Mouse (Mus musculus): Measurements from ENCODE around the gene Pcdh9. TPM values are rescaled to one million over a fixed set of nuclear protein-coding genes. Genes with fewer than 3 reads are reported as not detected.
A peak's percentile ranks its signal among the peaks of the same experiment; 100 is the strongest.
"Not testable (repeated sequence)": the region's sequence is repeated elsewhere in the genome, so short reads cannot be mapped to it uniquely, and the experiment has no call there.

Pcdh9 gene
- polyA plus RNA-seq, 1 experiment: 0.18 TPM

- Histone ChIP-seq H3K36me3 (ENCODE audit: control insufficient read depth, insufficient read depth, low read length) (no peaks in the 10 kb centered on the region), H3K27me3 (ENCODE audit: control insufficient read depth, insufficient read depth, low read length) (no peaks in the 10 kb centered on the region), H3K4me1 (replicated peaks; ENCODE audit: control insufficient read depth, insufficient read depth, low read length) (no peaks in the 10 kb centered on the region), H3K27ac (ENCODE audit: control insufficient read depth, insufficient read depth, low read length) (no peak overlapping the region), H3K4me3 (ENCODE audit: control insufficient read depth, insufficient read depth, low read length) (no peak overlapping the region)
- DNase-seq: no peak
- WGBS: 86% methylated on average over 6 of the region's 6 CpGs
- TF ChIP-seq POLR2A (IDR thresholded peaks at IDR 0.05; ENCODE audit: control insufficient read depth, extremely low read depth, insufficient read depth, low read length, poor library complexity): no peak
- TF ChIP-seq CTCF (IDR thresholded peaks at IDR 0.05; ENCODE audit: borderline replicate concordance, control insufficient read depth, extremely low read depth, insufficient read depth, low read length, poor library complexity): no peak
Measured at GRCm38 (mm10) chr14:93233599-93233998, 656.9 kb downstream of the Pcdh9 start.

GRCm38 (mm10) chr14:93214846-93215245, 675.6 kb downstream of the Pcdh9 start:
- H3K27ac ChIP-seq (ENCODE audit: control insufficient read depth, insufficient read depth, low read length); H3K4me3 ChIP-seq (ENCODE audit: control insufficient read depth, insufficient read depth, low read length); H3K36me3 ChIP-seq (ENCODE audit: control insufficient read depth, insufficient read depth, low read length); H3K4me1 ChIP-seq (replicated peaks; ENCODE audit: control insufficient read depth, insufficient read depth, low read length); H3K27me3 ChIP-seq (ENCODE audit: control insufficient read depth, insufficient read depth, low read length): not testable (repeated sequence)
- 99% methylated on average over 8 of the region's 15 CpGs for WGBS
- DNase-seq: peak; percentile 73

DNA sequence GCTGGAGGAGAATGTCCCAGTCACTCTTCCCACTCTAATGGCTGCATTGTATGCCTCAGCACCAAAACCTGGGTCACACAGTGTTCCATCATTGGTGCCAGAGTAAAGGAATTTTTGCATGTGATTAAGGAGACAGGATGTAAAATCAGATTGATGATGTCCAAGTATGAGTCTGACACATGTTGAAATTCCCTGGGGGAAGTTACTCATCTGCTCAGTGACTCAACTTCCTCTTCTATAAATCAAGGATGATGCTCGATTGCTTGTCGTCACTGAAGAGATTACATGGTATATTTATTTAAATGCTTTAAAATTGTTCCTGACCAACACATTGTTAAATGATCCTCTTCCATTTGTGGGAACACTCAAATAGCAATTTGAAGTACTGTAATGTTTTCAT, 690.7 kb downstream of the Pcdh9 start:
- no peak for TF ChIP-seq CTCF (IDR thresholded peaks at IDR 0.05; ENCODE audit: borderline replicate concordance, control insufficient read depth, extremely low read depth, insufficient read depth, low read length, poor library complexity)
- no peak for TF ChIP-seq POLR2A (IDR thresholded peaks at IDR 0.05; ENCODE audit: control insufficient read depth, extremely low read depth, insufficient read depth, low read length, poor library complexity)
- DNase-seq: no peak
- no peak overlapping the region for H3K27ac ChIP-seq (ENCODE audit: control insufficient read depth, insufficient read depth, low read length)
- 72% methylated on average over 2 of the region's 2 CpGs for WGBS
- no peaks in the 10 kb centered on the region for H3K4me1 ChIP-seq (replicated peaks; ENCODE audit: control insufficient read depth, insufficient read depth, low read length)
- H3K36me3 ChIP-seq (ENCODE audit: control insufficient read depth, insufficient read depth, low read length): no peaks in the 10 kb centered on the region
- H3K27me3 ChIP-seq (ENCODE audit: control insufficient read depth, insufficient read depth, low read length): no peaks in the 10 kb centered on the region
- H3K4me3 ChIP-seq (ENCODE audit: control insufficient read depth, insufficient read depth, low read length): no peak overlapping the region

- DNase-seq: no peak
- no peak overlapping the region for H3K27ac ChIP-seq (ENCODE audit: control insufficient read depth, insufficient read depth, low read length)
- H3K4me3 ChIP-seq (ENCODE audit: control insufficient read depth, insufficient read depth, low read length): no peak overlapping the region
- H3K27me3 ChIP-seq (ENCODE audit: control insufficient read depth, insufficient read depth, low read length): no peaks in the 10 kb centered on the region
- no peaks in the 10 kb centered on the region for H3K4me1 ChIP-seq (replicated peaks; ENCODE audit: control insufficient read depth, insufficient read depth, low read length)
- H3K36me3 ChIP-seq (ENCODE audit: control insufficient read depth, insufficient read depth, low read length): no peaks in the 10 kb centered on the region
- WGBS: 91% methylated on average over 9 of the region's 9 CpGs
- TF ChIP-seq CTCF (IDR thresholded peaks at IDR 0.05; ENCODE audit: borderline replicate concordance, control insufficient read depth, extremely low read depth, insufficient read depth, low read length, poor library complexity) (no peak), POLR2A (IDR thresholded peaks at IDR 0.05; ENCODE audit: control insufficient read depth, extremely low read depth, insufficient read depth, low read length, poor library complexity) (no peak)
Measured at GRCm38 (mm10) chr14:93182606-93183491, 707.6 kb downstream of the Pcdh9 start.

GRCm38 (mm10) chr14:93169201-93169600, 721.3 kb downstream of the Pcdh9 start:
- H3K27ac ChIP-seq (ENCODE audit: control insufficient read depth, insufficient read depth, low read length): no peak overlapping the region
- no peaks in the 10 kb centered on the region for H3K27me3 ChIP-seq (ENCODE audit: control insufficient read depth, insufficient read depth, low read length)
- TF ChIP-seq POLR2A (IDR thresholded peaks at IDR 0.05; ENCODE audit: control insufficient read depth, extremely low read depth, insufficient read depth, low read length, poor library complexity): no peak
- TF ChIP-seq CTCF (IDR thresholded peaks at IDR 0.05; ENCODE audit: borderline replicate concordance, control insufficient read depth, extremely low read depth, insufficient read depth, low read length, poor library complexity): no peak

DNA sequence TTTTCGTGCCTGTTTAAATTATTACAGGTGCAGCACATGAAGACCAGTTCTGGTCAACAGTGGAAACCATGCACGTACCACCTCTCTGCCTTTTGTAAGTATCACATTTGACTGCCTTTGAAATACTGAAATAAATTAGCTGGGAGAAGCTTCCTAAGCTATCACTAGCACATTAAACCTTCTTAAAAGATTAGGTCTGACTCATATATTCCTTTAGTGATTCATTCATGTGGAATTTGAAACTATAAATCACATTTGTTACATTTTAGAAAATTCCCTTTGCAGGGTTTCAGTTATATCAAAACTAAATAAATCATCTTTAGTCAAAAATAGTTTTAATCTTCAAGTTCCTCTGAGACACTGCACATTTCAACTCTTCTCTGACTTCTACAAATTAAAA, 722.1 kb downstream of the Pcdh9 start:
- Histone ChIP-seq H3K4me1 (replicated peaks; ENCODE audit: control insufficient read depth, insufficient read depth, low read length) (no peaks in the 10 kb centered on the region), H3K4me3 (ENCODE audit: control insufficient read depth, insufficient read depth, low read length) (no peak overlapping the region), H3K27me3 (ENCODE audit: control insufficient read depth, insufficient read depth, low read length) (no peaks in the 10 kb centered on the region), H3K36me3 (ENCODE audit: control insufficient read depth, insufficient read depth, low read length) (no peaks in the 10 kb centered on the region), H3K27ac (ENCODE audit: control insufficient read depth, insufficient read depth, low read length) (no peak overlapping the region)
- DNase-seq: no peak
- no peak for TF ChIP-seq POLR2A (IDR thresholded peaks at IDR 0.05; ENCODE audit: control insufficient read depth, extremely low read depth, insufficient read depth, low read length, poor library complexity)
- no peak for TF ChIP-seq CTCF (IDR thresholded peaks at IDR 0.05; ENCODE audit: borderline replicate concordance, control insufficient read depth, extremely low read depth, insufficient read depth, low read length, poor library complexity)
- 87% methylated on average over 2 of the region's 2 CpGs for WGBS

More at GRCm38 (mm10) chr14:93169201-93169600, 721.3 kb downstream of the Pcdh9 start:
- no peak for DNase-seq
- H3K4me1 ChIP-seq (replicated peaks; ENCODE audit: control insufficient read depth, insufficient read depth, low read length): no peaks in the 10 kb centered on the region
- H3K36me3 ChIP-seq (ENCODE audit: control insufficient read depth, insufficient read depth, low read length): no peaks in the 10 kb centered on the region
- no peak overlapping the region for H3K4me3 ChIP-seq (ENCODE audit: control insufficient read depth, insufficient read depth, low read length)

DNA sequence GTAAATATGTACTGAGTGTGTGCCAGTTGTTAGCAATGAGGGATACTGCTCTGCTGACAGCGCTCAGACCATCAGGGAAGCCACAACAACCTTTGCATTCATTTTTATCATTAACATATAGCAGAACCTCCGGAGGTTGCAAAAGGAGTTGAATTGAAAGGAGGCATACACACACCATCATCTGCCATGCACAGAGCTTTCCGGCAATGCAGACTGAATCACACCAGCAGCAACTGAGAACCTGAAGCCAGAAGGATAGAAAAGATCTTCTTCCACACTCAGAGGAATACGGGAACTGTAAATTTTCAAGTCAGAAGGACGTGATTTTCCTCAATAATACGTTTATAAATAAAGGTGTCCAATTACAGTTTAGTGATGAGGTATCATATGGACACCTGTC, 747.1 kb downstream of the Pcdh9 start:
- H3K4me1 ChIP-seq (replicated peaks; ENCODE audit: control insufficient read depth, insufficient read depth, low read length): no peaks in the 10 kb centered on the region
- DNase-seq: no peak
- no peak for TF ChIP-seq CTCF (IDR thresholded peaks at IDR 0.05; ENCODE audit: borderline replicate concordance, control insufficient read depth, extremely low read depth, insufficient read depth, low read length, poor library complexity)
- no peak for TF ChIP-seq POLR2A (IDR thresholded peaks at IDR 0.05; ENCODE audit: control insufficient read depth, extremely low read depth, insufficient read depth, low read length, poor library complexity)
- H3K27ac ChIP-seq (ENCODE audit: control insufficient read depth, insufficient read depth, low read length): no peak overlapping the region
- no peaks in the 10 kb centered on the region for H3K27me3 ChIP-seq (ENCODE audit: control insufficient read depth, insufficient read depth, low read length)
- 86% methylated on average over 6 of the region's 6 CpGs for WGBS
- H3K4me3 ChIP-seq (ENCODE audit: control insufficient read depth, insufficient read depth, low read length): no peak overlapping the region
- no peaks in the 10 kb centered on the region for H3K36me3 ChIP-seq (ENCODE audit: control insufficient read depth, insufficient read depth, low read length)

Data from thymus, adult 2 months (tissue).